Mouse (Mus musculus): ENCODE data around the gene Ift122.

- TF ChIP-seq POLR2A (IDR thresholded peaks at IDR 0.05; ENCODE audit: low read depth, low read length) (no peak), CTCF (IDR thresholded peaks at IDR 0.05; ENCODE audit: extremely low read depth, insufficient read depth, insufficient read length, insufficient replicate concordance) (no peak)
Observed at GRCm38 (mm10) chr6:115955169-115955568, 101.9 kb downstream of the Ift122 start.
